Mouse (Mus musculus) spleen, adult 2 months (tissue): ENCODE results near the gene Anapc1. TPM values are rescaled to one million over a fixed set of nuclear protein-coding genes. Genes with fewer than 3 reads are reported as not detected.

Experiments
- DNase-seq, 2 experiments: peaks; one replicate each; pipeline versions ENCODE4 v3.0.0 to v3.0.0-alpha.2; 2012 to 2021; ENCODE audit warnings: low spot score in 2 of 2, low read depth in 1 of 2
- H3K27ac ChIP-seq: fragments of 200-500 bp; 2 replicates; pipeline ENCODE4 v1.5.1; 2012; ENCODE audit warnings: low read length, inconsistent platforms; ENCODE audit not compliant: insufficient read depth
- H3K27me3 ChIP-seq: fragments of 200-500 bp; 2 replicates; pipeline ENCODE4 v1.6.1; 2012; ENCODE audit warnings: mild to moderate bottlenecking, moderate library complexity, low read length, inconsistent platforms; ENCODE audit not compliant: control insufficient read depth, insufficient read depth
- H3K36me3 ChIP-seq: fragments of 200-500 bp; 2 replicates; pipeline ENCODE4 v1.6.1; 2012; ENCODE audit warnings: mild to moderate bottlenecking, low read length, inconsistent platforms; ENCODE audit not compliant: control insufficient read depth, insufficient read depth
- H3K4me1 ChIP-seq: fragments of 200-500 bp; 2 replicates; pipeline ENCODE4 v1.6.1; 2011; ENCODE audit warnings: inconsistent platforms; ENCODE audit not compliant: control insufficient read depth, insufficient read depth, insufficient read length
- H3K4me3 ChIP-seq: fragments of 200-500 bp; 2 replicates; pipeline ENCODE4 v1.5.1; 2011; ENCODE audit warnings: mild to moderate bottlenecking, inconsistent platforms; ENCODE audit not compliant: insufficient read depth, insufficient read length; ENCODE audit errors: extremely low read depth
- CTCF ChIP-seq: fragments of 200-500 bp; IDR thresholded peaks from 2 replicates; pipeline ENCODE4 v1.5.1; 2011; ENCODE audit warnings: mild to moderate bottlenecking, inconsistent platforms; ENCODE audit not compliant: insufficient read depth, insufficient read length, insufficient replicate concordance; ENCODE audit errors: extremely low read depth
- POLR2A ChIP-seq: fragments of 200-500 bp; IDR thresholded peaks from 2 replicates; pipeline ENCODE4 v1.6.1; 2011; ENCODE audit warnings: low read depth, low read length, inconsistent platforms
- WGBS: fragments of 180-500 bp; shearing (Covaris S2); methylation state at CpG from one replicate; pipeline ENCODE4 v1.1.7; 2018; 5-methylcytosine and 5-hydroxymethylcytosine counted together
- polyA plus RNA-seq: library from polyadenylated mRNA; depleted of rRNA; stranded (reverse); fragments of >200 nt; gene quantifications from 2 replicates; pipeline ENCODE4 v1.2.3, GENCODE M21; 2012

The Anapc1 gene
- polyA plus RNA-seq, 1 experiment = 36.3 TPM

GRCm38 (mm10) chr2:128726626-128727025 is 39.4 kb upstream of the Anapc1 start:
- WGBS = 83% methylated on average over 7 of the region's 7 CpGs
- DNase-seq = no peak
- no peaks in the 10 kb centered on the region; the same call in 1 of the 2 replicates for H3K4me1 ChIP-seq
- H3K27ac ChIP-seq = no peak overlapping the region
- no peaks in the 10 kb centered on the region for H3K27me3 ChIP-seq
- H3K36me3 ChIP-seq = no peaks in the 10 kb centered on the region
- TF ChIP-seq POLR2A (no peak), CTCF (no peak)
- no peak overlapping the region for H3K4me3 ChIP-seq

- 80% methylated on average over 5 of the region's 5 CpGs for WGBS
- H3K27ac ChIP-seq = no peak overlapping the region
- no peak for DNase-seq
- H3K27me3 ChIP-seq = no peaks in the 10 kb centered on the region
- no peaks in the 10 kb centered on the region; the same call in 1 of the 2 replicates for H3K4me1 ChIP-seq
- TF ChIP-seq POLR2A = no peak
- no peak for TF ChIP-seq CTCF
- H3K36me3 ChIP-seq = no peaks in the 10 kb centered on the region
- no peak overlapping the region for H3K4me3 ChIP-seq
Observed at GRCm38 (mm10) chr2:128726067-128726466, 38.9 kb upstream of the Anapc1 start.

- Histone ChIP-seq H3K4me1 (no peaks in the 10 kb centered on the region), H3K27ac (no peak overlapping the region), H3K36me3 (no peaks in the 10 kb centered on the region), H3K4me3 (no peak overlapping the region), H3K27me3 (no peaks in the 10 kb centered on the region)
- DNase-seq = no peak
- 88% methylated on average over 5 of the region's 5 CpGs for WGBS
- TF ChIP-seq POLR2A = no peak
- no peak for TF ChIP-seq CTCF
Observed at GRCm38 (mm10) chr2:128722106-128722710, 35.0 kb upstream of the Anapc1 start.

- no peak for DNase-seq
- no peaks in the 10 kb centered on the region for H3K36me3 ChIP-seq
- 64% methylated on average over 2 of the region's 2 CpGs for WGBS
Observed at GRCm38 (mm10) chr2:128719380-128719779, 32.2 kb upstream of the Anapc1 start.

GRCm38 (mm10) chr2:128715979-128716378 is 28.8 kb upstream of the Anapc1 start:
- DNase-seq = no peak
- no peaks in the 10 kb centered on the region for H3K27me3 ChIP-seq
- WGBS = 95% methylated on average over 1 of the region's 1 CpGs
- H3K4me3 ChIP-seq = no peak overlapping the region
- TF ChIP-seq CTCF (no peak), POLR2A (no peak)
- no peak overlapping the region for H3K27ac ChIP-seq
- no peaks in the 10 kb centered on the region for H3K36me3 ChIP-seq
- H3K4me1 ChIP-seq = no peaks in the 10 kb centered on the region

More at GRCm38 (mm10) chr2:128719380-128719779, 32.2 kb upstream of the Anapc1 start:
- Histone ChIP-seq H3K27ac (no peak overlapping the region), H3K4me1 (no peaks in the 10 kb centered on the region), H3K27me3 (no peaks in the 10 kb centered on the region), H3K4me3 (no peak overlapping the region)
- TF ChIP-seq CTCF = no peak
- TF ChIP-seq POLR2A = no peak

- no peaks in the 10 kb centered on the region for H3K4me1 ChIP-seq
- TF ChIP-seq POLR2A = no peak
- no peak for TF ChIP-seq CTCF
- H3K36me3 ChIP-seq = no peaks in the 10 kb centered on the region
- WGBS = 84% methylated on average over 7 of the region's 7 CpGs
- no peaks in the 10 kb centered on the region for H3K27me3 ChIP-seq
- H3K4me3 ChIP-seq = no peak overlapping the region
- H3K27ac ChIP-seq = no peak overlapping the region
- no peak for DNase-seq
Observed at GRCm38 (mm10) chr2:128714724-128715241, 27.6 kb upstream of the Anapc1 start.

GRCm38 (mm10) chr2:128713548-128714003 is 26.4 kb upstream of the Anapc1 start:
- H3K27ac ChIP-seq = peak overlapping the region; percentile 43; the same call in 1 of the 2 replicates

More at GRCm38 (mm10) chr2:128713548-128714003, 26.4 kb upstream of the Anapc1 start:
- Histone ChIP-seq H3K27me3 (no peaks in the 10 kb centered on the region), H3K36me3 (no peaks in the 10 kb centered on the region), H3K4me3 (no peak overlapping the region), H3K4me1 (no peaks in the 10 kb centered on the region)
- no peak for DNase-seq
- TF ChIP-seq CTCF (no peak), POLR2A (no peak)
- 80% methylated on average over 5 of the region's 5 CpGs for WGBS
